Mouse (Mus musculus): Measurements from ENCODE around the gene Ptprd.
"Not testable (repeated sequence)": the region's sequence is repeated elsewhere in the genome, so short reads cannot be mapped to it uniquely, and the experiment has no call there.

Gene Ptprd

DNA sequence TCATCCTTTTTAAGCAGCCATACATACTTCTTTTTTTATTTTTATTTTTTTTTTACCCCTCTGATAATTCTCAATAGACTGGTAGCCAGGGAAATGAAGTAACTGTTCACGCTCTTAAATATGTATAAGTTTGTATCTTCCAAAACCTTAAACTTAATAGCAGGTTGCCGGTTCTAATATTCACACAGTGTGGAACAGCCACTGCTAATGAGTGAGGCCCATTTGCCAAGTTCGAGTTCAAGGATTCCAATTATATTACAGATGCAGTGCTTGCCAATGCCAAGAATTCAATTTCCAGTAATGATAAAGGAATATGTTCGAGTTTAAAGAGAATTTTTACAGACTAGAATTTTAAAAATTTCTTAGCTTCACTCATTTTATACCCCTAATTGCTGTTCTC lies 322.3 kb downstream of the Ptprd start:
- CTCF ChIA-PET, result no interaction called here

DNA sequence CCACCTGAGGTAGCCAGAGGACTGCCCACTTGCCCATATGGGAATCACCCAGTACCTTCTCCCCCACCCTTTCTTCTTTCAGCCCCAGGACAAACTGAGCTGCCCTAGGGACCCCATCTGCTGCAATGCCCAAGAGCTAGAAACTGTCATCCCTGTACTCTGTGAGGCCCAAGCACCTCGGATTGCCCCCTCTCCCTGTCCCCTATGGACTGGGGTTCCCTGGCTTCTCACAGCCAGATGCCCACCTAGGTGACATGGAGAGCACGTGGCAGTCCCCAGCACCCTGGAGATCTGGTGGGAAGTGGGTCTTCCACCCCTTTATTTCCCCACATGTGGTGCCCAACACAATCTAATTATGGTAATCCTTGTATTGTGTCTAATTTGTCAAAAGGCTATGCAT lies 331.5 kb downstream of the Ptprd start:
- CTCF ChIA-PET, result no interaction called here

- CTCF ChIA-PET, result no interaction called here
Observed at GRCm38 (mm10) chr4:77861269-77861668, 350.5 kb downstream of the Ptprd start.

DNA sequence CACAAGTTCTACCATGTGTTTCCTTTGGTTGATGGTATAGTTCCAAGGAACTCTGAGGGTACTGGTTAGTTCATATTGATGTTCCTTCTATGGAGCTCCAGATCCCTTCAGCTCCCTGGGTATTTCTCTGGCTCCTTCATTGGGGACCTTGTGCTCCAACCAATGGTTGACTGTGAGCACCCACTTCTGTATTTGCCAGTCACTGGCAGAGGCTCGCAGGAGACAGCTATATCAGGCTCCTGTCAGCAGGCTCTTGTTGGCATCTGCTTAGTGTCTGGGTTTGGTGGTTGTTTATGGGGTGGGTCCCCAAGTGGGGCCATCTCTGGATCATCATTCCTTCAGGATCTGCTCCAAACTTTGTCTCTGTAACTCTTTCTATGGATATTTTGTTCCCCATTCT lies 414.4 kb downstream of the Ptprd start:
- CTCF ChIA-PET, result not testable (repeated sequence)

DNA sequence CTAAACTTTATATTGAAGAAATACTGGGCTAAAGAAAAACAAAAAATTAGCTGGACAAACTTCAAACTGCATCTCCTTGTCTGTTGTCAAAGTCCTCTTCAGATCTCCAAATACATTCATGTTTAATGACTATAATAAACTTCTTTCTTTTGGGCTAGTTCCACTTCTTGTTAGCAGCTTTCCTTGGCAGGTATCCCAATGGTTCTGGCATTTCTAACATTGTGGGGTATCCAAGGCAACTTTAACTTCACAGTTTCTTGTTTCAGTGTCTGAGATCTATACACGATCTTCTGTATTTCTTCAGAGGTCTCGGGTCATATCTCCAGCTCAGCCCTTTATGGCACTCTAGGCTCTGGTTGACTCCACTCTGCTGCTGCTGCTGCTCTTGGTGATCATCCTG lies 434.5 kb downstream of the Ptprd start:
- CTCF ChIA-PET, result no interaction called here

DNA sequence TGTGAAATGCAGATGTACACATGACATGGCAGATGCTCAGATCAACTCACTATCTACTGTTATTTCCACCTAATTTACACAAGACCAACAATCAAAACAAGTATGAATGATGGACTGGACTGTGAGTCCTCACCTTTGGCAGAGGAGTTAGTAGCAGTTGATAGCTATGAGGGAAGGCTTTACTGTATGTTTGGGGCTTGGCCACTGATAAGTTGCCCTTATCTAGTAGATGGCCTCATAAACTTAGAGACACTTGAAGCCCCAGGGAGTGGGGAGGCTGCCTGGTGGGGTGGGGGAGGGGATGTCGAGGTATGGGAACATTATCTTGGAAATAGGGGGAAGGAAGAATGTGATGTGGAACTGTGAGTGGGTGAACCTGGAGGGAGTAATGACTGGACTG lies 448.0 kb downstream of the Ptprd start:
- CTCF ChIA-PET, result no interaction called here

DNA sequence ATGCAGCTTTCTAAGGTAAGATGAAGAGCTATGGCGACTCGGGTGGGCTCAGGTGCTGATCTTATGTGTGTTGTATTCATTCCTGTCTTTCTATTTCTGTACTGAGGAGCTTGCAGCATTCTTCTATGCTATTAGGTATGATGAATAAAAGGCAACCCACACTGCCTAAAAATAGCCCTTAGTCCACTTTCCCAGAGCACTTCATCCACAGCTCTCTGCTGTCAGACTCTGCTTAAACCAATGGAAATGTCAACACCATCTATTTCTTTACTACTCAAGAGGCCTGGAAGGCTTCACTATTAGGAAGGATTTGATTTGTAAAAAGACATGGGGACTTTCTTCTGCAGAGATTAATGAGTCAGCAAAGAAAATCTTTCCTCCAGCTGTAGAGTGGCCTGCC lies 468.4 kb downstream of the Ptprd start:
- CTCF ChIA-PET, result no interaction called here

DNA sequence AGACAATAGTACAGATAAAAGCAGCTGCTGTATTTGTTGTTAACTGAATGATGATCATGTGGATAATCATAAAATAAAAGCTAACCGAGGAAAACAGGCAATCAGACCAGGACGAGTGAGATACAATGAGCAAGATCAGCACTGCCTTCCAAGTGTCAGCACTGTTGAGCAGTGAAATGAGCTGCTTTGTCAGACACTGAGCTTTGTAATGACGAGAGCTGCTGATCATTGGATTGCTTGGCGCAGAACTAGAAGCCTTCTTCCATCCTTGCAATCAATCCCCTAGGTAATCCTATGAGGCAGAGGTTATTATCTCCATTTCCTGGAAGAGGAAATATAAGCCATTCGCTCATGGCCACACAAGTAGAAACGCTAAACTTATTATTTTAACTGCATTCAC lies 489.9 kb downstream of the Ptprd start:
- CTCF ChIA-PET, result no interaction called here

- CTCF ChIA-PET, result no interaction called here
Observed at GRCm38 (mm10) chr4:77717792-77718191, 494.0 kb downstream of the Ptprd start.

GRCm38 (mm10) chr4:77710231-77710630 lies 501.5 kb downstream of the Ptprd start:
- CTCF ChIA-PET, result no interaction called here

GRCm38 (mm10) chr4:77698294-77698693 lies 513.5 kb downstream of the Ptprd start:
- CTCF ChIA-PET, result no interaction called here

- CTCF ChIA-PET, result no interaction called here
Observed at GRCm38 (mm10) chr4:77675798-77676197, 536.0 kb downstream of the Ptprd start.

- CTCF ChIA-PET, result no interaction called here
Observed at GRCm38 (mm10) chr4:77664761-77665160, 547.0 kb downstream of the Ptprd start.

GRCm38 (mm10) chr4:77662309-77662708 lies 549.5 kb downstream of the Ptprd start:
- CTCF ChIA-PET, result no interaction called here

DNA sequence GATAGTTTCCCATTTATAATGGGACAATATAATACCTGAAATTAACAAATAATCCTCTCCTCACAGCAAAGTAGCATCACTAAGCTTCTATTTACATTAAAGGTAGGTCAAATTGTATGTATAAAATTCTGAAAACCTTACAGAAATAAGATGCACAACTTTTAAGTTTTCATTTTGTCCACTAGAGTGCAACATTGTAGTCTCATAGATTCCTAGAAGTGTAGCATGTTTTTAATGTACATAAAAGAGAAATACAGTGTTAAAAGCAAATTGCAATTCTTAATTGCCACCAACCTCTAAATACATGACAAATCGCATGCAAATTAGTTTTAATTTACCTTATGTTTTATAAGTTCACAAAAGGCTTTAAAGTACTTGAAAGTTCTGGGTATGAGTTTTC lies 556.1 kb downstream of the Ptprd start:
- CTCF ChIA-PET, result no interaction called here

- CTCF ChIA-PET, result no interaction called here
Observed at GRCm38 (mm10) chr4:77649615-77650325, 562.0 kb downstream of the Ptprd start.

- CTCF ChIA-PET, result no interaction called here
Observed at GRCm38 (mm10) chr4:77648911-77649310, 562.9 kb downstream of the Ptprd start.

DNA sequence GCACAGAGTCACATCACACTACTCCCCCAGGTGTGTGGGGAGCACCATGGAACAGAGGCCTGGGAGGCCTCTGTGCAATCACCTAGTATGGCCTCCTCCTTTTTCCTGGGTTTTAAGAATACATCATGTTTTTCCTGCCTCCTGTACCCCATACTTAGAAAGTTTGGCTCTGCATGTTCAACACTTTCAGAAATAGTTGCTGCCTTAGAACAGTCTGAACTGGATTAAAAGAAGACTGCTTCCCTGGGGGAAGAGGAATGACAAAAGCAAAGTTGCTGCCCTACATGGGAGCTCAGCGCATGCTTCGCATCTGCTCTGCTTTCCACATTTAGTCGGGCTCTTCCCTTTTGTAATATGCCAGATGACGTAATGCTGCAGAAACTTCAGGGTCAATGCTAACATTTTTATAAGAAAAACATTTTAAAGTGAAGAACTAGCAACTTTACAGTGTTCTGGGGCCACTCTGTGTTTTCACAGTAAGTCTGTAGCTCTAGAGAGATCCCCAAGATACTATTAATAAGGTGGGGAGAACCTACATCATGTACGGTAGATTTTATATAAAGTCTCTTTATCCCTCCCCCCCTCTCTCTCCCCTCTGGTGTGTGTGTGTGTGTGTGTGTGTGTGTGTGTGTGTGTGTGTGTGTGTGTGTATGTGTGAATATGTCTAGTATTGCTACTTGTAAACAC lies 564.2 kb downstream of the Ptprd start:
- CTCF ChIA-PET, result no interaction called here

GRCm38 (mm10) chr4:77644435-77644834 lies 567.3 kb downstream of the Ptprd start:
- CTCF ChIA-PET, result no interaction called here

DNA sequence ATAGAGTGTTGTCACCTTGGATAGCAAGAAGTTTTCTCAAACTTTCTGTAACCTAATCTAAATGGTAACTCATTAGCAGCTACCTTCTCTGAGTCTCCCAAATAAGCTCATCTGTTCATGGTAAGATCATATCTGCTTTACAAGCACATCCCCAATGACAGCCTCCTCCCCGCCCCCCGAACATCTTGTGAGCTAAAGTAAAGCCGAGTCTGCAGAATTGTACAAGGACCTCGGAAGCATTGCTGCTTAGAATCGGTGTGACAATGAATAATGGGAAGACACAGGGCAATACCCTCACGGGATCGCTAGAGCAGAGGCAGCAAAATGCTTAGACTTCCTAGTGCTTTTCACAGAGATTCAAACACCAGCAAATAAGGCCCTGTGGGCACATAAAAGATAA lies 571.7 kb downstream of the Ptprd start:
- CTCF ChIA-PET, result no interaction called here

GRCm38 (mm10) chr4:77613129-77613528 lies 598.6 kb downstream of the Ptprd start:
- CTCF ChIA-PET, result no interaction called here

DNA sequence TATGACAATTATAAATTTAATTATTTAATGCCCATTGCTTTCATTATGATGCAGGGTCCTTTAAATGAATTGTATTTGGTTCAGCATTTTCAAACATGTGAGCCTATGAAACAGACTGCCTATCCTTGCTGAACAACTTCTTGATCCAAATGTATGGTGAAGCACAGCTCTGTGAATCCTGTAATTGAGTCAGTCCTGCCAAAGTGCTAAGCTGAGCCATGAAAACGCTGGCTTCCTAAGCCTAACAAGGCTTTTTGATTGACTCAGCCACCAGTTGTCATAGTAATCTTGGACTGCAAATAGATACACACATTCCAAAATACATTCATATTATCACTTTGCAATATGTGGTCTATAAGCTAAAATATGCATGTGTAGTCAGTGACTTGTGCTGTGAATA lies 625.1 kb downstream of the Ptprd start:
- CTCF ChIA-PET, result no interaction called here

DNA sequence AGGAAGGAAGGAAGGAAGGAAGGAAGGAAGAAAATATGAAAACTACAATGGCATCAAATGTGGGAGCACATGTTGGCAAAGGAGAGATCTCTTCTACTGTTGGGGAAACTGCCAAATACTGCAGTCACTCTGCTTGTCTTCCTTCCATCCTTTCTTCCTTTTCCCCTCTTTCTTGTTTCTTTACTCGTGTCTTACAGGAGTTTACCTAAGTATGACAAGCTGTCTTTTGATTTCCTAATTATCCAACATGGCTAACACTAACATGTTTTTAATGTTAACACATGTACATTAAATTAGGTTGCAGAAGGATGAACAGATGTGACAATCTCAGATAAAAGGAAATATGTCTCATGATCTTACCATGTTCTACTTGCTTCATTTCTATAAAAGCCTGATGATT lies 625.5 kb downstream of the Ptprd start:
- CTCF ChIA-PET, result no interaction called here
